Mouse (Mus musculus): ENCODE data around the gene Sh3bgr. TPM values are rescaled to one million over a fixed set of nuclear protein-coding genes. Genes with fewer than 3 reads are reported as not detected.

The Sh3bgr gene
- polyA plus RNA-seq (2015; fragmentation: Nextera tagmentation; extraction: Ambion mirVana): 12.8 and 21.1 TPM in 2 replicates

DNA sequence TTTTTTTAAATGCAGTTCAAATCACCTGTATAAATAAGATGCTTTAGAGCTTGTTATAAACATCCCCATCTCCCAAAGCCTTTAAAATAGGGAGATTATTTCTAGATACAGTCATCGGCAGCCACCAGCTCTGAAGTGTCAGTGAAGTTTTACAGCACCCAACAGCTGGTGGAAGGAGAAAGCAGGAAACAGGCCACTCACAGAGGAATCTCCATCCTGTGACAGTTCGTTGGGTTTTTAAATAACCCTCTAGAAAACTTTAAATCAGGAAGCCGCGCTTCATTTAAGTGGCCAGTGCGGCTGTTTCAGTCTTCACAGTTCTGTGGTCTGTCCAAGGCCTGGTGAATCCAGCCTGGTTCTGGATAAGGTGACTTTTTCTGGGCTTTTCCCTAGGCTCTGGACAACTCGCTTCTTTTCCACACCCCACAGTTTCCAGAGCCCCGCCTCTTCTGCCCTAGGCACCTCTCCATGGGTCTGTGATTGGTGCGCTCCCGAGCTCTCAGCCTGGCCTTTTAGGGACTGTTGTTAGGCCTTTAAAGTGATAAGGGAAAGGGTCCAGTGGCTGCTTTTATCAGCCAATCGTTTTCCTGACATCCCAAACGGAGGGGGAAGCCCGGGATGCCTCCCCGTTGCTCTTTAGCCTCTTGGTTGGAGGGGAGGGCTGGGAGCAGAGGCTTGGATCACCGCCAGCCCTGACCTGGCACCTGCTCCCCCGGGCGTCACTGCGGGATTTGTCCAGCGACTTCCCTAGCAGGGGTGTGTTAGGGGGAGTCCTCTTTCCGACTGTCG lies at the start of gene Sh3bgr:
Gene Sh3bgr, plus strand, starts transcription at position 538 of the 789 bp plus-strand sequence.
- Histone ChIP-seq H3K36me3 (no peaks in the 10 kb centered on the region), H3K4me2 (replicated peaks) (peak within 1 kb of the TSS; percentile 39), H3K27me3 (no peaks in the 10 kb centered on the region), H3K27ac (replicated peaks) (no peak within 1 kb of the TSS; the same call in 1 of the 2 replicates), H3K9ac (no peak within 1 kb of the TSS), H3K4me3 (replicated peaks) (peak within 1 kb of the TSS; percentile 6), H3K4me1 (peaks cover 13% of the 10 kb centered on the region; the same call in 1 of the 2 replicates), H3K9me3 (replicated peaks) (no peaks in the 10 kb centered on the region)
- peak; percentile 63 for ATAC-seq (ENCODE audit: insufficient number of reproducible peaks, low FRiP score, low TSS enrichment, low read depth)
- 9% methylated on average over 20 of the region's 20 CpGs for WGBS

GRCm38 (mm10) chr16:96150995-96151394 lies 49.3 kb upstream of the Sh3bgr start:
- no peak for ATAC-seq (ENCODE audit: insufficient number of reproducible peaks, low FRiP score, low TSS enrichment, low read depth)
- Histone ChIP-seq H3K36me3 (peaks cover 9% of the 10 kb centered on the region; the same call in 1 of the 2 replicates), H3K27me3 (no peaks in the 10 kb centered on the region), H3K9ac (no peak overlapping the region), H3K4me3 (replicated peaks) (no peak overlapping the region), H3K4me2 (replicated peaks) (no peak overlapping the region), H3K4me1 (peaks cover 32% of the 10 kb centered on the region), H3K27ac (replicated peaks) (no peak overlapping the region), H3K9me3 (replicated peaks) (no peaks in the 10 kb centered on the region)
- WGBS: 64% methylated on average over 4 of the region's 4 CpGs

GRCm38 (mm10) chr16:96151551-96151950 lies 48.7 kb upstream of the Sh3bgr start:
- no peak overlapping the region for H3K4me3 ChIP-seq (replicated peaks)
- H3K36me3 ChIP-seq: peaks cover 9% of the 10 kb centered on the region; the same call in 1 of the 2 replicates
- no peaks in the 10 kb centered on the region for H3K27me3 ChIP-seq
- H3K4me2 ChIP-seq (replicated peaks): no peak overlapping the region
- ATAC-seq (ENCODE audit: insufficient number of reproducible peaks, low FRiP score, low TSS enrichment, low read depth): 0 out of 2 replicates have a peak, but pooled peaks have one; percentile 8
- no peak overlapping the region for H3K27ac ChIP-seq (replicated peaks)
- no peaks in the 10 kb centered on the region for H3K9me3 ChIP-seq (replicated peaks)
- WGBS: 23% methylated on average over 9 of the region's 9 CpGs
- H3K9ac ChIP-seq: no peak overlapping the region
- peaks cover 27% of the 10 kb centered on the region for H3K4me1 ChIP-seq

DNA sequence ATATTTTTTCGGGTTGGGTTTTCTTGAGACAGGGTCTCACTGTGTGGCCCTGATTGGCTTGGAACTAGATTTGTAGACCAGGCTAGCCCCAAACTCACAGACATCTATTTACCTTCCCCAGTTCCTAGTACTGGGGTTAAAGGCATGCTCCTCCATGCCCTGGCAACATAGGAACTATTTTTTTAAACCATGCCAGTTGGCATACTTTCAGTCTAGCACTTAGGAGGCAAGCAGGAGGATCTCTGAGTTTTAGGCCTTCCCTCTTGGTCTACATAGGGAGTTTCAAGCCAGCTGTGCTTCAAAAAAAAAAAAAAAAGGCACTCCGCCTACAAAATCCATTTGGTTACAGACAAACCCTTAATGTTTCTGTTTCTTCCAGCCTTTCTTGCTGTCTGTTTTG lies 45.8 kb upstream of the Sh3bgr start:
- no peak overlapping the region for H3K9ac ChIP-seq
- no peak overlapping the region for H3K4me2 ChIP-seq (replicated peaks)
- no peak overlapping the region for H3K4me3 ChIP-seq (replicated peaks)
- no peak overlapping the region for H3K27ac ChIP-seq (replicated peaks)
- peaks cover 9% of the 10 kb centered on the region; the same call in 1 of the 2 replicates for H3K36me3 ChIP-seq
- no peak for ATAC-seq (ENCODE audit: insufficient number of reproducible peaks, low FRiP score, low TSS enrichment, low read depth)
- peaks cover 28% of the 10 kb centered on the region for H3K4me1 ChIP-seq
- H3K27me3 ChIP-seq: no peaks in the 10 kb centered on the region
- 81% methylated on average over 2 of the region's 2 CpGs for WGBS
- no peaks in the 10 kb centered on the region for H3K9me3 ChIP-seq (replicated peaks)

DNA sequence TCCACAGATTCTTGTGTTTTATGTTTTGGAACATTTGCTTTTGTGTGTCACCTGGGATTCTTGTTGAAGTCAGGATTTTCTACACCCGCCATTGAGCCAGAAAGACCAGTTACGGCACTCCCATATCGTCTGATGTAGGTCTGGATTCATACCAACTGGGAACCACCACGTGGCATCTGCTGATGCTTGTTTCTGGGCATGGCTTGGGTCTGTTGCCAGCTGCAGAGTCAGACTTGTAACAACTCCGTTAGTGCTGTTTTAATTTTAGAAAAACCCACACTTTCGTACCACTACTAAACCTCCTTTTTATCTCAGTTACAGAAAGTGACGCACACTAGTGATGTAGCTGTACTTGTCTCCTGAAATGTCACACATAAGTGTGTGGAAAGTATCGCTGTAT lies 44.2 kb upstream of the Sh3bgr start:
- no peak for ATAC-seq (ENCODE audit: insufficient number of reproducible peaks, low FRiP score, low TSS enrichment, low read depth)
- peaks cover 9% of the 10 kb centered on the region; the same call in 1 of the 2 replicates for H3K36me3 ChIP-seq
- no peak overlapping the region for H3K9ac ChIP-seq
- peak overlapping the region; percentile 82 for H3K27ac ChIP-seq (replicated peaks)
- H3K4me3 ChIP-seq (replicated peaks): no peak overlapping the region
- H3K4me2 ChIP-seq (replicated peaks): no peak overlapping the region
- 61% methylated on average over 8 of the region's 8 CpGs for WGBS
- H3K9me3 ChIP-seq (replicated peaks): no peaks in the 10 kb centered on the region
- H3K27me3 ChIP-seq: no peaks in the 10 kb centered on the region
- peaks cover 36% of the 10 kb centered on the region for H3K4me1 ChIP-seq

DNA sequence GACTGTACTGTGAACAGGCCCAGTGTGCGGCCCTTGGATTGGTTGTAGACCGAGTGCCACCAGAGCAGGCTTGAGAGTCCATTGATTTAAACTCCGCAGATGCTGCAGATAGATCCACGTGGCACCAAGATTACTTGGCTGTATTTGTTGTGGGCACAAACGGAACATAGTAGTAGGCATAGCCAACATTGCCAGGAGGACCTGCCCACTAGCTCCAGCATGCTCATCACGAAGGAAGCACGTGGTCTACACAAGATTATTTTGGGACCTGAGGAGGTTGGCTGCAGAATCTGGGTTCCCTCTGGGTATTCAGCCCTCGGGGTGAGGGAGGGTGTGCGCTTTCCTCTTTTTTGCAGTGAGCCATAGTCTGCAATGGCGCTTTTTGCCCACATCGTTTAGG lies 43.1 kb upstream of the Sh3bgr start:
- WGBS: 86% methylated on average over 11 of the region's 11 CpGs
- H3K27me3 ChIP-seq: no peaks in the 10 kb centered on the region
- peaks cover 28% of the 10 kb centered on the region for H3K4me1 ChIP-seq
- H3K27ac ChIP-seq (replicated peaks): 0 out of 2 replicates have a peak overlapping the region, but pooled peaks have one; percentile 5
- no peak overlapping the region for H3K4me3 ChIP-seq (replicated peaks)
- no peak overlapping the region for H3K4me2 ChIP-seq (replicated peaks)
- peaks cover 8% of the 10 kb centered on the region; the same call in 1 of the 2 replicates for H3K36me3 ChIP-seq
- H3K9me3 ChIP-seq (replicated peaks): no peaks in the 10 kb centered on the region
- no peak for ATAC-seq (ENCODE audit: insufficient number of reproducible peaks, low FRiP score, low TSS enrichment, low read depth)
- H3K9ac ChIP-seq: no peak overlapping the region

- no peak for ATAC-seq (ENCODE audit: insufficient number of reproducible peaks, low FRiP score, low TSS enrichment, low read depth)
- 43% methylated on average over 12 of the region's 12 CpGs for WGBS
- Histone ChIP-seq H3K9me3 (replicated peaks) (no peaks in the 10 kb centered on the region), H3K36me3 (peaks cover 5% of the 10 kb centered on the region; the same call in 1 of the 2 replicates), H3K9ac (peak overlapping the region; percentile 73; the same call in 1 of the 2 replicates), H3K27ac (replicated peaks) (peak overlapping the region; percentile 86), H3K4me1 (peaks cover 28% of the 10 kb centered on the region), H3K27me3 (no peaks in the 10 kb centered on the region), H3K4me2 (replicated peaks) (peak overlapping the region; percentile 89), H3K4me3 (replicated peaks) (peak overlapping the region; percentile 58)
These were observed 41.7 kb upstream of the Sh3bgr start for GRCm38 (mm10) chr16:96158511-96159080.

GRCm38 (mm10) chr16:96159091-96159731 lies 41.0 kb upstream of the Sh3bgr start:
- Histone ChIP-seq H3K4me2 (replicated peaks) (peak overlapping the region; percentile 89), H3K36me3 (peaks cover 2% of the 10 kb centered on the region; the same call in 1 of the 2 replicates), H3K27ac (replicated peaks) (peak overlapping the region; percentile 86), H3K9me3 (replicated peaks) (no peaks in the 10 kb centered on the region), H3K4me1 (peaks cover 28% of the 10 kb centered on the region), H3K9ac (peak overlapping the region; percentile 73), H3K4me3 (replicated peaks) (peak overlapping the region; percentile 58), H3K27me3 (no peaks in the 10 kb centered on the region)
- peak; percentile 53; the same call in 1 of the 2 replicates for ATAC-seq (ENCODE audit: insufficient number of reproducible peaks, low FRiP score, low TSS enrichment, low read depth)
- whole genome bisulfite sequencing: 1% methylated on average over 67 of the region's 67 CpGs

DNA sequence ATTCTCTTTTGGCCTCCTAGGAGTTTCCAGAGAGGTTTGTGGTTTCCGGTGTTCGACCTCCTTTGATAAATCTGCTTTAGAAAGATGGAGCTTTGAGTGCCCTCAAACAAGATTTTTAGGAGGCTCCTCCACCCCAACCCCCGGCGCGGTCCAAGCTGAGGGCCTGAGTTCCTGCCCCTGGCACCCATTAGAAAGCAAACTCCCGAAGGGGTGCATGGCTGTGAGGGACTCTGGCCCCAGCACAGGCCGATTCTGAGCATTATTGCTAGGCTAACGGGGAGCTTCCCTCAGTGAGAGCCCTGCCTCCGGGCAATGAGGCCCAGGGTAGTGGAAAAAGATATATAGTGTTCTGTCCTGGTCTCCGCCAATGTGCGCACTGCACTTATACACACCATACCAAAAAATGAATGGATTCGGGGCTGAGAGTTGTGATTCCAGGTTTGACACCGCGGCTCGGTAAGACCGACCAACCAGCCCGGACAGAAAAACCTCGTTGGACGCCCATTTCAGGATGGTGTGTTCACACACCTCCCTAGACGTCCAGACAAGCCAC lies 40.4 kb upstream of the Sh3bgr start:
- 75% methylated on average over 20 of the region's 20 CpGs for WGBS

DNA sequence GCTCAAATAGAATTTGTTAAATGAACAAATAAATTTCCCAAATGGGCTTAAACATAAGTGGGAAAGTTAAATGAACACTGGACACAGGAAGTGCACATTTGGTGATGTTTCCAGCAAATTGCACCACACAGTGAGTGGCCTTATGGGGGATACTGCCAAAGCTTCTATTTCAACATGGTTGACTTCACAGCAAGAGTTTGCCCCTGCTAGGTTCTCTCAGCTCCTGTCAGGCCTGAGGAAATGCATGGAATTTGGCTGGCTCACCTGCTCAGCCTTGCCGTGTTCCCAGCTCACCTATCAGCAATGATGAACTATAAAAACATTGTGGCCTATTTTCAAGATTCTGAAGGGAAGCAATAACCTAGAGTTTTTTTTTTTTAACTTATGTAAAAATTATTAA lies 39.3 kb upstream of the Sh3bgr start:
- Histone ChIP-seq H3K4me3 (replicated peaks) (no peak overlapping the region), H3K9ac (no peak overlapping the region), H3K36me3 (no peaks in the 10 kb centered on the region), H3K27me3 (no peaks in the 10 kb centered on the region), H3K9me3 (replicated peaks) (no peaks in the 10 kb centered on the region), H3K27ac (replicated peaks) (no peak overlapping the region), H3K4me2 (replicated peaks) (no peak overlapping the region), H3K4me1 (peaks cover 20% of the 10 kb centered on the region)
- no peak for ATAC-seq (ENCODE audit: insufficient number of reproducible peaks, low FRiP score, low TSS enrichment, low read depth)
- WGBS: 80% methylated on average over 1 of the region's 1 CpGs

More for the DNA sequence above, 40.4 kb upstream of the Sh3bgr start:
- Histone ChIP-seq H3K36me3 (no peaks in the 10 kb centered on the region), H3K9me3 (replicated peaks) (no peaks in the 10 kb centered on the region), H3K27me3 (no peaks in the 10 kb centered on the region), H3K9ac (peak overlapping the region; percentile 73; the same call in 1 of the 2 replicates), H3K4me1 (peaks cover 26% of the 10 kb centered on the region), H3K4me3 (replicated peaks) (peak overlapping the region; percentile 58), H3K4me2 (replicated peaks) (peak overlapping the region; percentile 89), H3K27ac (replicated peaks) (peak overlapping the region; percentile 86)
- no peak for ATAC-seq (ENCODE audit: insufficient number of reproducible peaks, low FRiP score, low TSS enrichment, low read depth)

DNA sequence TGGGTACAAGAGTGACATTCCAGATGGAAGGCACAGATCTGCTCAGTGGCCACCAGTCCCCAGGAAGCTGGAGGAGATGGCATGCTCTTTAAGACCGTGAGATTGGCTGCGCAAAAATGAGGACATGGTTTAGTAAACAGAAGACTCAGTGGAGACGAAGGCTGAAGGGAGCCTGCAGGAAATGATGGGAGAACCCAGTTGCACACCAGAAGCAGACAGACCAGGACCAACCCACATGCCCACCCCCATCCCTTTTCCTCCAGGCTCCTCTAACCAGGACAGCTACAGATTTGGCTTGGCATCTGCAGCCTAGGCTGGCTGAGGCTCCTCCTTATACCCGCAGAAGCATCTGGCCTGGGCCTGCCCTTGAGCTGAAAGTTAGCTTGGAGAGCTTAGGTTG lies 38.9 kb upstream of the Sh3bgr start:
- Histone ChIP-seq H3K4me1 (peaks cover 20% of the 10 kb centered on the region), H3K4me3 (replicated peaks) (no peak overlapping the region), H3K27ac (replicated peaks) (no peak overlapping the region), H3K9me3 (replicated peaks) (no peaks in the 10 kb centered on the region), H3K9ac (no peak overlapping the region), H3K36me3 (no peaks in the 10 kb centered on the region), H3K4me2 (replicated peaks) (no peak overlapping the region), H3K27me3 (no peaks in the 10 kb centered on the region)
- WGBS: 90% methylated on average over 4 of the region's 4 CpGs
- no peak for ATAC-seq (ENCODE audit: insufficient number of reproducible peaks, low FRiP score, low TSS enrichment, low read depth)
